8 mouse cellular contexts compared by ENCODE assay signal in the genomic region with DNA sequence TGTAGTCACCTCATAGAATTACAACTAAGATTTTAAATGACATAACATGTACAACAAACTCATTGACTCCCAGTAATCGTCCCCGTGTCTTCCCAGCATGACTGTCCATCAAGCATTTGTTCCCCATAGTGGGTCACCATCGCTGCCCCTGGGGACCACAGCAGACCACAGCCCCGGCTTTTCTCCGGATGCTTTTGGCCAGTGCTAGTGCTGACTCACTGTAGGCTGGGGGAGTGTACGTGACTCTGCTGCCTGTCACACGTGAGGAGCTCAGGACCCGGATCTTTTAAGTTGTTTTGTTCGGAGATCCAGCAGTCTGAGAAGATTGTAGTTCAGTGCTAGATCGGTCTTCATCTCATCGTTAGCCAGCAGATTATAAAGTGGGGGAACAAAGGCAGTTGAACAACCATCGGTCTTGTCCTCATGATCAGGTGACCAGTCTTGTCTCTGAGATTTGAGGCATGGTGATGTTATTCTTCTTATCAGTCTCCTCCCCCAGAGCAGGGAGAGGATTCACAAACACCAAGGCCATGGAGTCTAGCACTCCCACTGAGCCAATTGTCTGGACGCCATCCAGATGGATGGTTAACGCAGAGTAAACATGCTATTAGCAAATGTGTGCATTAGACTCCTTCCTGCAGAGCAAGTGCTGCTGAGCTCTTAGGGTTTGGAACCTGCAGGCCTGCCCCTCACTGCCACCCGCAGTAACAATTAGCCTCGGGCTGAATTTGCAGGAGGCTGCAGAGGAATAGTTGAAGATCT.
DNase-seq lines count a peak whose midpoint lies in the region; ATAC-seq and TF ChIP-seq lines count a peak whose summit lies in the region.

No protein-coding gene starts in this region.

- H3K4me1 ChIP-seq in kidney, embryonic 15.5 days: peaks cover 4% of the 10 kb centered on the region; the same call in 1 of the 2 replicates
- H3K4me1 ChIP-seq in testis, adult 2 months (ENCODE audit: control insufficient read depth, insufficient read depth, low read length): no peaks in the 10 kb centered on the region
- H3K4me1 ChIP-seq in hindbrain, embryonic 16.5 days (ENCODE audit: control insufficient read depth, insufficient read depth, low read depth, low read length): peaks cover 3% of the 10 kb centered on the region

- no peak for TF ChIP-seq POLR2A in testis, adult 2 months (IDR thresholded peaks at IDR 0.05; ENCODE audit: control insufficient read depth, low read depth, low read length)

- H3K9ac ChIP-seq in kidney, embryonic 15.5 days: no peak overlapping the region
- H3K9ac ChIP-seq in hindbrain, embryonic 16.5 days (ENCODE audit: low read depth, low read length): no peak overlapping the region

- ATAC-seq in kidney, embryonic 15.5 days (replicated peaks; ENCODE audit: low FRiP score): peak; percentile 56; the same call in 1 of the 2 replicates
- peak; percentile 70; the same call in 1 of the 2 replicates for ATAC-seq in hindbrain, embryonic 16.5 days

- no peak overlapping the region for H3K4me3 ChIP-seq in kidney, embryonic 15.5 days (replicated peaks)
- no peak overlapping the region for H3K4me3 ChIP-seq in testis, adult 2 months (ENCODE audit: control insufficient read depth, low read depth, low read length)
- no peak overlapping the region for H3K4me3 ChIP-seq in hindbrain, embryonic 16.5 days (ENCODE audit: low read length)

- no peak for TF ChIP-seq CTCF in testis, adult 2 months (IDR thresholded peaks at IDR 0.05; ENCODE audit: control insufficient read depth, insufficient read depth, insufficient replicate concordance, low read depth, low read length)

- WGBS in kidney, embryonic 15.5 days: 68% methylated on average over 16 of the region's 16 CpGs
- 68% methylated on average over 16 of the region's 16 CpGs for WGBS in hindbrain, embryonic 16.5 days

- no peak overlapping the region for H3K4me2 ChIP-seq in kidney, embryonic 15.5 days
- H3K4me2 ChIP-seq in hindbrain, embryonic 16.5 days (ENCODE audit: low read length): no peak overlapping the region

- 0 out of 2 replicates have a peak, but pooled peaks cover 4% of the 10 kb centered on the region for H3K9me3 ChIP-seq in kidney, embryonic 15.5 days (replicated peaks)
- H3K9me3 ChIP-seq in hindbrain, embryonic 16.5 days (ENCODE audit: control insufficient read depth, low read length): no peaks in the 10 kb centered on the region; the same call in 1 of the 2 replicates

- H3K27ac ChIP-seq in kidney, embryonic 15.5 days: no peak overlapping the region
- peak overlapping the region; percentile 62 for H3K27ac ChIP-seq in testis, adult 2 months (ENCODE audit: control insufficient read depth, insufficient read depth, low read depth, low read length)
- H3K27ac ChIP-seq in hindbrain, embryonic 16.5 days (ENCODE audit: low read depth, low read length): no peak overlapping the region

- DNase-seq in kidney, postnatal 14 days: no peak
- DNase-seq in testis, postnatal 10 days (ENCODE audit: low spot score): no peak
- DNase-seq in gastrocnemius, adult 8-10 months (ENCODE audit: low spot score in 2 of 2): no peak
- DNase-seq in MN1 (ENCODE audit: low spot score): no peak
- no peak for DNase-seq in cerebellum, adult 11 months

- no peaks in the 10 kb centered on the region for H3K36me3 ChIP-seq in kidney, embryonic 15.5 days
- no peaks in the 10 kb centered on the region for H3K36me3 ChIP-seq in testis, adult 2 months (ENCODE audit: control insufficient read depth, insufficient read depth, low read length)
- no peaks in the 10 kb centered on the region for H3K36me3 ChIP-seq in hindbrain, embryonic 16.5 days (ENCODE audit: control insufficient read depth, insufficient read depth, low read length)

- no peaks in the 10 kb centered on the region for H3K27me3 ChIP-seq in kidney, embryonic 15.5 days
- H3K27me3 ChIP-seq in testis, adult 2 months (ENCODE audit: control insufficient read depth, insufficient read depth, low read length): no peaks in the 10 kb centered on the region
- no peaks in the 10 kb centered on the region for H3K27me3 ChIP-seq in hindbrain, embryonic 16.5 days (replicated peaks; ENCODE audit: control insufficient read depth, insufficient read depth, low read length)
